Mouse (Mus musculus) yolk sac, embryonic 10.5 days (tissue): ENCODE data around the gene Gse1.

ENCODE experiments used
- DNase-seq: peaks from one replicate; pipeline ENCODE4 v3.0.0-alpha.2; 2017; ENCODE audit warnings: low spot score

Gene Gse1

DNA sequence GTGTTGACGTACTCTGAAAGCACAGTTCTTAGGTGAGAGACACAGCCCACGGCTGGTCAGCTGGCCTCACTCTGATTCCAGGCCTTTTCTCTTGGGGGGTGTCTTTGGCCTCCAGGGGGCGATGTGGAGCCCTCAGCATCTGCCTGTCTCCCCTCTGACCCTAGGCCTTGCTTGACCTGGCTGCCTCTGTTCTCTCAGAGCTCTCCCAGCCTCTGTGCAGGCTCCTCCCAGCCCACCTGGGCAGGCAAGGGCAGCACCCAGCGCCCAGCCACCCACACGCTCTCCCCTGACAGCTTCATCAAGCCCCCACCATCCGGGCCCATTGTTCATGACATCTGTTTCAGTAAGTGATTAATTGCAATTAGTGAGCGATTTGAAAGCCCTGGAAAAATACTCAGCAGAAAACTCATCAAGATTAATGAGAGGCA lies 176.4 kb downstream of the Gse1 start:
- peak; percentile 47 for DNase-seq

DNA sequence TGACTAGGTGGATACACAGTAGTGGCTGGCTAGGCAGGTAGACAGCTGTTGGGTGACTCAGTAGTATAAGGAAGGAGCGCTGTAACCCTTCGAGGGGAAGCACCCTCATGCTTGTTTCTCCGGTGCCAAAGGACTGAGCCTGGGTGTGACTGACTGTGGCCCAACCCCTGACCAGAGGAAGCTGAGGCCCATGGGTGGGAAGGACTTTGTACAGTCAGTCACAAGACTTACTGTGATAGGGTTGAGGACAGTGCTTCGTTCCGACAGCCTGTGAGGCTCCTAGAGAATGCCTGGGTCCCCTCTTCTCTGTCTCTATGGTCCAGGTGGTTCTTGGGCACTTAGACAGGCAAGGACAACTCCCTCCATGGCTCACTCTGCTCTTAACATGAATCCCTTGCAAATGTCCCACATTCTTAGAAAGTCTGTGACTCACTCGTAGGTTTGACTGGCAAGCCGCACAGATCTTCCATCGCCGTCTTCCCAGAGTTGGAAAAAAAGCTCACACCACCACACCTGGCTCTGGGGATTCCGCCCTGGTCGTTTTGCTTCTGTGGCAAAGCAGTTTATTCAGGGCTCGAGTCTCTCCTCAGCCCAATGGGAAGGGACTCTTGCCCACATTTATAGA lies 177.9 kb downstream of the Gse1 start:
- no peak for DNase-seq

DNA sequence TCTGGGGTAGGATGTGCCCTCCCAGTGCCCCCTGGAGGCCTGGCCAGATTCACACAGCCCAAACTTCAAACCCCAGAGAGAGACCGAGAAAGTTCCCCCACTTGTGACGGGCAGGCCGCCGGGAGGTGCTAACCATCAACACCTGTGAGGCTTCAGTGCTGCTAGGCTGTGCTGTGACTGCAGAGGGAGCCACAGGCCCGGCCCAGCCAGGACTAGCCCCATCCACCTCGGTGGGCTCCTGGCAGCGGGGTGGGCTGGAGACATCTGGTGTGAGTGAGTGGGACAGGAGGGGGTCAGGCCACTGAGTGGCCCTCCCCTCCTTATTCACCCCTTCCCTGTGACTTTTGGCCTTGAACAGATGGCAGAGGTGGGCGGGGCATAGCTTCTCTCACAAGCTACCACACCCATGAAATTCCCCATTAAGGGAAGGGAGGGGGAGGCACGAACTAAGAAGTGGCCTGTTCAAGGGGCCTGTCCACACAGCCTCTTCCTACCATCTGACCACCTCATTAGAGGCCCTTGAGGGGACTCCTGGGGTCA lies 179.5 kb downstream of the Gse1 start:
- DNase-seq, result peak; percentile 79

DNA sequence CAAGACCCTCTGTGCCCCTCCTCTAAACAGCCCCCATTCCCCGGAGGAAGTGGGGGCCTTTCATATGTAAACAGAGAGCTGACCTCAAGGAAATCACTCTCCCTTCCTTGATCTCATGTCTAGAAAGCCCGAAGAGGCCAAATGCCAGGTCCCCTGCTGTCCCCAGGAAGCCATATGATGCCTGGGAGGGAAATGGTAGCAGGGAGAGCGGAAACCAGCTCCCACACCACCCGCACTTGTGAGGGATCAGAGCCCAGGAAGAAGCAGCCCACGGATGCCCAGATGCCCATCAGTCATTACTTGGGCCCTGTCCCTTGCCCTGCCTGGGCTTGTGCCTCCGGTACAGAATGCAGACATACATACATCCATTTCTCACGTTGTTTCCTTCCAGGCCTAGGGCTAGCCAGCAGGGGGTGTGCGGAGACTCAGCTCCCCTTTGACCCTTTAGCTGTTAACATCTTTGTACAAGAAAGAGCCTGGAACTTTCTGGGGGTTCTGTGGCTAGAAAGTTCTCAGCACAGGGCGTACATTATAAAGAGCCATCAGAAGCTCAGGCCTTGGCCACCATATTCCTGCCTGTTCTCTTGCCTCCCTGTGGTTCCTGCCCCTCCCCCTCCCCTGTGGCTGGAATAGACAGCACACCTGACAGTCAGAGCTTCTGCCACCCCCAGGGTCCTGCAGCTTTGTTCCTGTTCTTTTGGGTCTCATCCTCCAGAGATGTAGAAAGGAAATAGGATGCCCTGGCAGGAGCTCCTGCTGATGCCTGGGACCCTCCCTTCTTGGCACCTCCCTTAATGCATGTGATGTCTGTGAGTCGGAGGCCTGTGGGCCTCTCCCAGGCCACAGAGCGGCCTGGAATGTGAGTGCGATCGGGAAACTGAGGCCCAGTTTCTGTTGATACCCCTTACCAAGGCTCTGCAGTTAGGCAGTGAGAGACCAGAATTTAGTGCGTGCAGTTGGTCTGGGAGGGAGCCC lies 180.3 kb downstream of the Gse1 start:
- DNase-seq, result peak; percentile 43

DNA sequence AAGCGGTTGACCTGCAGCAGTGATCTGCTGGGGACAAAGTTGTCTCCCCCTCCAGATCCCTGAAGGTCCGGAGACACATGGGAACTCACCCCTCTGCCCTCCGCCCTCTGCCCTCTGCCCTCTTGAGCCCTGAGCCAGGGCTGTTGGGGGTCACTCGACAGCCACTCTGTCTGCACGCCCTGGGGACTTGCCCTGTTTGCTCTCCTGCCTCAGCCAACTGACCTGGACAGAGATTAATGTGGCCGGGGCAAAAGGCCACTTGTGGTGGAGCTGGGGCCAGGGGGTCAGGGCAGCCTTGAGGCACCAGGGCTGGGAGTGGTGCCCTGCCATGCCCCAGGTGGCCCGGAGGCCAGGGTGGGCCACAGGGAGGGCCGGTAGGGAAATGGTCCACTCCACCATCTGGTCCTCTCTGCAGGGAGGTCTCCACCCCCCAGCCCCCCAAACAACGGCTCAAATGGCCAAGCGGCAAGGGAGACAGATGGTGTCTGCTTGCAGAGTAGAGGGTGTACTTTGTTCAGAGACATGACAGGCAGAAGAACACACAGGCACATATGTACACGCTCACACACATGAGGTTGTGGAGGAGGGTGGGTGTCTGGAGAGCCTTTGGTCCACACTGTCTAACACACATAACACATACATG lies 181.2 kb downstream of the Gse1 start:
- DNase-seq, result peak; percentile 86

DNA sequence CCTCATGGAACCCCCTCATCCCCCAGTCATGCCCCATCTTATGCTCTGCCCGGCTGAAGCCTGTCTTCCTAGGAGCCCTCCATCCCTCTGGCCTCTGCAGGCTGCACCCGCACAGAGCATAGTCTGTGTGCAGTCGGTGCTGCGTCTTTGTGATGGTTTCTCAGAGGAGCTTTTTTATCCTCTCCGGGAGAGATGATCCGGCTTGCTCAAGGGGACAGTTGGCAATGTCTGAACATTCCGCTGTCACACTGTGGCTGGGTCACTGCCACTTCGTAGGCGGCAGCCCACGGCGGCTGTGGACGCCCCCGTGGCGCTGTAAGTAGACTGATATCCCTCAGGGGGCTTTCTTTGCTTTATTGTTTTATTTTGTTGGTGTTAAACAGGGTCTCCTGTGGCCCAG lies 182.8 kb downstream of the Gse1 start:
- no peak for DNase-seq

DNA sequence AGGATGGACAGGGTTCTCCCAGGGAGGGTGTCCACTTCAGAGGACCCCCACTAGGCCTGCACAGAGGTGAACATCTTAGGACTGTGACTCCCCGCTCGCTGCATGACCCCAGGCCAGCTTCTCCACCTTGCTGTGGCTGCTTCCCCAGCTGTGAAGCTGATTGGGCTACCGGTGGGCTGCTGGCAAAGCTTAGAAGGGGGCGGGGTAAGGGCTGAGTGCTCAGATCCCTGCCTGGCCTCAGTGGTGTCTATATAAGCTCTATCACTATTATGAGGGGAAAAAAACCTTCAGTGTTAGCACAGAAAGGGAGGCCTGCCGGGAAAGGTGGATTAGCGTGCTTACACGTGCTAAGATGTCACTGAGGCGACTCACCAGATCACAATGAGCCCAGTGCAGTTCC lies 183.6 kb downstream of the Gse1 start:
- no peak for DNase-seq

DNA sequence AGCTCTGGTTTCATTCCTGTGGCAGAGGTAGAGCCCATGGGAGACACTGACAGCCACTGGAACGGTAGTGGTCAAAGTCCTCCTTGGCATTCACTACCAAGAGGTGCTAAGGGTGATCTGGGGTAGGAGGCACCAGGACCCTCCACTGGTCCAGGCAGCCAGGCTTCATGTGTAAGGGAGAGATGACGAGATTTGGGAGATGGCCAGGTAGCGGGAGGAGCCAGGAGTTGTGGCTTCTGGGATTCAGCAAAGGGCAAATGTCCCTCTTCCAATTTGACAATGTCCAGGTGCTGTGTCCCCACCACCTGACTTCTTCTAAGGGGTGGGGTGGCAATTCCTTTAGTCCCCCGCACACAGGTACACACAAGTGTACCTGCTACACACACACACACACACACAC lies 184.1 kb downstream of the Gse1 start:
- DNase-seq, result no peak

DNA sequence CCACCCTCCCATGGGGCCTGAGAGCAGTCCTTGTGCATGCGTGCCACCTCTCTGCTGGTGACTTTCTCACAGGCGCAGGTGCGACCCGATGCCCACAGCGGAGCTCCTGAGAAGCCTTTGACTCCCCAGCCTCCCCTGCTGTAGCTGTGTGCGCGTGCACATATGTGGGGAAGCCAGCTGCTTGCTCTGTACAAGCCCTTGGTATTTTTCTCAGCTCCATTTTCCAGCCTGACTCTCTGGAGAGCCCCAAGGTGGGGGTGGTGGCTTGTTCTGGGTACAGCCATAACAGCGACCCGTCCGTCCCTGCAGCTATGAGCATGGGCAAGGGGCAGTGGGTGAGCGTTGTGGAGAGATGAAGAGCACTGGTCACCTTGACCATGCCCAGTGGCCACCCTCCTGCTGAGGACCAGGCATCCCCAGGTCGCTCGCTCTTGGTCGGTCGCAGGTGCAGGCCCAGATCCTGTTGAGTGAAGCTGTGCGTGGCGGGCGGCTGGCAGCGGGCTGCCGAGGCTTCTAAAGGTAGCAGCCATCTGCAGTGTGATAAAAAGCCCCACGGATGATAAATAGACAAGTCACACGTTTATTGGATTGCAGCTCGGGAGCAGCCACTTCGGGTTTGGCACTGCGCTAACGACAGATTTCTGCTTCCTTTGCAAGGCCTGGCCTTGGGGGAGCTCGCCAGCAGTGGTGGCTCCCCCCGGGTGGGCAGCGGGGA lies 184.8 kb downstream of the Gse1 start:
- no peak for DNase-seq

DNA sequence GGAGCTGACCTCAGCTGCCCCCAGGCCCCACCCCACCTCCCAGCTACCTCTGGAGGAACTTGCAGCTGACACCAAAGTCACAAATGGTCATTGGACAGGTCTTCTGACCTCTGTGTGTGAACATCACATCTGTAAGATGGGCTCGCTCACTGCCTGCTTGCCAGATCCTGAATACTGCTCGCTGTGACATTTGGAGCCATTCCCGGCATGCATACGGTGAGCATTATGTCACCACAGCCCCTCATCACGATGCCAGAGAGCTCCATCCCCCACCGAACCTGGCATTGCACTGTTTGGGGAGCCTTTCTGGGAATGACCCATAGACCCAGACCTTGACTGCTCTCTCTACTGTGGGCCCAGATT lies 185.4 kb downstream of the Gse1 start:
- DNase-seq, result no peak

DNA sequence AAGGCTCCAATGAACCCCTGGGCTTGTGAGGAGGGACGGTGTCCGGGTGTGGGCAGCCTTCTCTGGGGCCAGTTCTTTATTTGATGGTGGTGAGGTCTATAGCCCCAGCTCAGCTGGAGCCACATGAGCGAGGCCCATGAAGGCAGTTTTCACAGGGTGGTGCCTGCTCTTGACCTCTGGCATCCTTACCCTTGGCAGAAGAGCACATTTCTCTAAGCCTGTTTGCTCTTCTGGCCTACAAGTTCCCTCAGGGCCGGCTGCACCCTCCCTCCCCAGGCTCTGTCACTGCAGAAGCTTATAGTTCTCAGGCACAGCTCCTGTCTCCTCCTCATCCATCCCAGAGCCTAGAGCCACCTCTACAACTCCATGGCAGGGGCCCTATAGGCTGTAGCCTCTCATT lies 186.0 kb downstream of the Gse1 start:
- DNase-seq, result no peak

DNA sequence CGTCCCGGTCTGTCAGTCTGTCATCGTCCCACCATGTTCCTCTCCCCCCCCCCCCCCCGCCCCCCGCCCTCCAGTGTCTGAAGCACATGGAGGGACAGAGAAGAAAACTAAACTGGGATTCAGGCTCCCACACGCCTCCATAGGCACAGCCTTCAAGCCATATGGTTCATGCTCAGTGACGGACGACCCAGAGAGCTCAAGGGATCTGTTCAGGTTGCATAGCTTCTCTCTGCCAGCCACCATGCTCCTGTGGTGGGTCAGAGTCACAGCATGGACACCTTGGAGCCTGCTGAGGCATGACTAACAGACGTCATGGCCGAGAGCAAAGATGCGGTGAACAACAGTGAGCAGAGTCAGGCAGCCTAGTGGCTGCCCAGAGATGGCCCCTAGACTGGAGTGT lies 187.2 kb downstream of the Gse1 start:
- DNase-seq, result no peak

DNA sequence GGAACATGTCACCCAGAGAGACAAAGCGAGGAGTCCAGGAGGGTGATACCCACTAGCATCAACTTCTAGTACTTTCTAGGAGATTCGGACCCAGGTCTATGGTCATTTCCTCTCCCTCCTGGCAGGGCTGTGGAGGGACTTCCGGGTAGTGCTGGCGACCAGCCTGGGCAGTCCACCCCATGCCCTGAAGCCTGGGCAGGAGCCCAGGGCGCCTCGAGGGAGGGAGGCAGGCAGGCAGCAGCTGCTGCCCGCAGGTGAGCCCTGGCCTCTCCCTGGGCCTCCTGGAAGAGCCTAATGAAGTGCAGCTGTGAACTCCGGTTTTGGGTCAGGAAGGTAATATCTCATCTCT lies 187.9 kb downstream of the Gse1 start:
- DNase-seq, result no peak

DNA sequence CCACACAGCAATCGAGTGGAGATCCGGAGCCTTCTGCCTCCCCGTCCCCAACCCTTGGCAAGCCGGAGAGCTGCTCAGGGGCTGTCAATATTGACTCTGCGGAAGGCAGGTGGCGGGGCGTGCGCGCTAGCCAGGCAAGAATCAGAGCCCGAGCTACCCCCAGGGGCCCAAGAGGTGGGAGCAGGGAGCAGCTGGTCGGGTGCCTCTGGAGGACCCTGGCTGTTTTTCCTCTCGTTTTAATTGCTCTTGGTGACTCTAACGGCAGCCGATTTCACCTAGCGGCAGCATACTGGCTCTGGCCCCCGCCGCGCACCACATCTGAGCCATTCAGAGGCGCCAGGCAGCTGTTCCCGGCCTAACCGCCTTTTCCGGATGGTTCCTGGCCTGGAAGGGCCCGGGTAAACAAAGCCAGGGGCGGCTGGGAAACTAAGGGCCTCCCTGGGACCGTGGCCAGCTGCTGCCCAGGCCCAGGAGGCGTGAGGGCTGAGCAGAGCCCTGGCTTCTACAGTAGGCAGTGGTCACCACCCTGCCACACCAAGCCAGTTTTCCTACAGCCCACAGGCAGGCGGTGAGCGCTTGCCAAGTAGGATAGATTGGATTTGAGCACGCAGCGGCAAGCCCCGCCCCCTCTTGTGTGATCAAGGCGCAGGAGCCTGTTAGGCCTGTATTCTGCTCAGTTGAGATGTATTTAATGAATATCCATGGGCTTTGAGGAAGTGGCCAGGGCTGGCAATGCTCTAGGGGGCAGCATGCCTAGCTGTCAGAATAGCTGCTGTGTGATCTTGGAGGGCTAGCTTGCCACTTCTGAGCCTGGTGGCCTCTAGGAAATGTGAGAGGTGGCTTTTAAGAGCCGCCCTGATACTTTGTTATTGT lies 188.5 kb downstream of the Gse1 start:
- peak; percentile 83 for DNase-seq

DNA sequence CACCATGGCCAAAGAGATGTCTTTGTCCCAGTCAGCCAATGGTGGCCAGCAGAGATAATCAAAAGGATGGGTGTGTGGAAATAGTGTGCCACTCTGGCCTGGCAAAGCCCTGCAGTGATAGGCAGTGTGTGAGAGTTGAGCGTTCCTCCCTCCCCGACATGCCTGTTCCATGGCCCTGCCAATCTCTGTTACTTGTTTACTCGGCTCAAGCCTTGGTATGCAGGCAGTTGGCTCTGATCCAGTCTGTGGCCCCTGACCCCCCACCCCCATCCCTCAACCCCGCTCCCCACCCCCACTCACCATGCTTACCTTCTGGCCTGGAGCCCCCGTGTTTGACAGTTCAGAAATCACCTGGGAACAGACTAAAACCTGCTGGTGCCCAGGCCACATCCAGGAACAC lies 189.9 kb downstream of the Gse1 start:
- DNase-seq, result no peak

DNA sequence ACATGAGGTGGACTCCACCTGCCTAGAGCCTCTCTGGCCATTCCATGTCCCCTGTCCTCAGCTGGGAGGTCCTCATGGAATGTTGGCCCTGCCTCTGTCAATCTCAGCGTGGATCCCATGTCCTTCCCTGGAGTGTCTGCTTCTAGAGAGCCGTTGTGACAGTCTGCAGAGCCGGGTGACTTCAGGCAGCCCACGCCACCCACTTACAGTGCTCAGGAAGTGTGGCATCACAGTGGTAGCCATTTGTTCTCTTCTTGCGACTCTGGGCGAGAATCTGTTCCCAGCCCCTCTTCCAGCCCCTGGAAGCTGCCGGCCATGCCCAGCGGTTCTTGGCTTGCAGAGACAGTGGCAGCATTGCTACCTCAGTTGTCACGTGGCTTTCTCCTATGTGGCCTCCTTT lies 191.4 kb downstream of the Gse1 start:
- no peak for DNase-seq

DNA sequence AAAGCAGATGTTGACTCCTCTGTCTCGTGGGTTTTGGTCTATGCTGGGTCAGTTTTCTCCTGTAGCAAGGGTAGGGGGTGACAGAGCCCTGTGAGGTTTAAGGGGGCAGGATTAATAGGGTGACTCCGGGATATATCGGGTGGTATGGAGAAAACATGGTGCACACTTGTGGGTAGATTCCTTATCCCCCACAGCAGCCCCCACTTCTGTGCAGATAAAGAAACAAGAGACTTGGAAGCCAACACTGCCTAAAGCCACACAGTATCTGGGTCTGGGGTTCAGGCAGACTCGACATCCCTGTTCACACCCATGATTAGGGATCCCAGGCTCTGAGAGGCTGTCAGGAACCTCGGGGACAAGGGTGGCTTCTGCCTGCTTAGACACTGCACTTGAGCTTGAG lies 192.0 kb downstream of the Gse1 start:
- DNase-seq, result no peak

DNA sequence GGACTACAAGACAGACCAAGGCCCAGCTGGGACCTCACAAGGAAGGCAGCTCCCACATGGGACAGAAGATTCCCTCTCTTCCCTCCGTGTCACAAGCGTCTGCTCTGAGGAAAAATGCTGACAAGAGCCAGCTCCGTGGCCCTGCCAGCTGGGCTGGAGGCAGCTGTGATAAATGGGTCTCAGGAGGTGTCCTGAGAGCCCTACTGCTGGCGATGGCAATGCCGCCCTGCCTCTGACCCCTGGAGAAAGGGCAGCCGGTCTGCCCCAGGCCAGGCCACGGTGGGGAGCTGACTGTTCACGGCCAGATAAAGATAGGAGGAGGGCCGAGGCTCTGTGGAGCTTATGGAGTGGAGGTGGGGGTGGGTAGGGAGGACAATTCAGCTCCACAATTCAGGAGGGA lies 193.4 kb downstream of the Gse1 start:
- peak; percentile 59 for DNase-seq

DNA sequence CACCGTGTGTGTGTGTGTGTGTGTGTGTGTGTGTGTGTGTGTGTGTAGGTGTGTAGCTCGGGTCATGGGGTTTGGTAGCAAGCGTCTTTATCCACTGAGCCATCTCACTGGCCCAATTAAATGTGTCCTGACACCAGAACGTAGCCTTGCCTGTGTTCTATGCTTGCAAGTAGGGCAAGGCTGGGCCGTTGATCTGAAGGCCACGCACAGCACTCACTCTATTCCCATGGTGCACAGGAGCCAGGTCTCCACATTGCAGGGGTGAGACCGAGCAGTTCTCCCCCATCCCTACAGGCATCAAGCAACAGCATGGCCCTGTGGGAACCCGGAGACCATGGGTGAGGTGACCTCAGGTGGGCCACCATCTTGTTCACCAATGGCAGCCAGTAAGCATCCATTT lies 194.0 kb downstream of the Gse1 start:
- no peak for DNase-seq

DNA sequence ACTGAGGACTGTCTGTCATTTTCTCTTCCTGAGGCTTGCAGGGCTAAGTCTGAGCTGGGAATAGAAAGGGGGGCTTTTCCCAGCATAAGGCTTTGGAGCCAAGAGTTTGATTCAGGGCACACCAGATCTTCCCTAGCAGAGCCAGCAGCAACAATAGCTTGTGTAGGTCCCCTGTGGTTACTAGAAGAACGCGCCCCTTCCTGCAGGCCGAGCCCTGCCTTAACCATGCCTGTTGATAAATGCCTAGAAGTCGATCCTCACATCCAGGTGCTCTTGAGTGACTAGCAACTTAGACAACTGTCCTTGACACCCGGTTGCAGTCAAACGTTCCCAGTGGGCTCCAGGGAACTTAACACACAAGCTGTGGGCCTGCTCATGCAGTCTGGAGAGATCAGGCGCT lies 195.3 kb downstream of the Gse1 start:
- no peak for DNase-seq

DNA sequence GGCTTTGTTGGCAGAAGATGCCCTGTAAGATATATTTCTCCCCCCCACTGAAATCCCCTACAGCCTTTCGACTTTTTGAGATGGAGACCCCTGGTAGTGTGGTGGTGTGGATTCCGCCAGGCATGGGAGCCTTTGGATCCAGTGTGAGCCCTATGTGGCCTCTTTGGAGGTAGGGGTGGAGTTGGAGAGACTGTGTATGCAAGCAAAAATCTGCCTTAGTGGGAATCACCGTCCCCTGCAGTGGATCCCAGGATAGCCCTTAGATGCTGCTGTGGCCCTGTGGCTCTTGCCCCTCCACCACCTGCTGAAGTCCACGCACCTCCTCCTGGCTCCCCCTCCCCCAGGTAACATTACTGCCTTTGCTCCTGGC lies 196.6 kb downstream of the Gse1 start:
- DNase-seq, result no peak
